Mouse (Mus musculus) stomach, postnatal 0 days (tissue): ENCODE measurements around the gene Ptafr. TPM values are rescaled to one million over a fixed set of nuclear protein-coding genes. Genes with fewer than 3 reads are reported as not detected.

Experiments used
- ATAC-seq: fragments of 200-750 bp; cut with Nextera tagmentation; 2 replicates; pipeline ENCODE4 v1.8.0; 2017; ENCODE audit not compliant: low FRiP score, low TSS enrichment
- DNase-seq: peaks from one replicate; pipeline ENCODE4 v3.0.0-alpha.2; 2016; ENCODE audit warnings: low spot score
- H3K27ac ChIP-seq: fragments of 300-500 bp; sonication (generic); replicated peaks from 2 replicates; pipeline ENCODE4 v1.5.1; 2014; ENCODE audit warnings: mild to moderate bottlenecking, control low read depth
- H3K27me3 ChIP-seq: fragments of 300-500 bp; sonication (generic); 2 replicates; pipeline ENCODE4 v1.6.1; 2014; ENCODE audit warnings: low read length; ENCODE audit not compliant: control insufficient read depth, insufficient read depth
- H3K36me3 ChIP-seq: fragments of 300-500 bp; sonication (generic); 2 replicates; pipeline ENCODE4 v1.6.1; 2014; ENCODE audit warnings: low read length, mixed read lengths; ENCODE audit not compliant: control insufficient read depth, insufficient read depth
- H3K4me1 ChIP-seq: fragments of 300-500 bp; sonication (generic); replicated peaks from 2 replicates; pipeline ENCODE4 v1.6.1; 2014; ENCODE audit warnings: antibody characterized with exemption; ENCODE audit not compliant: control insufficient read depth, insufficient read depth
- H3K4me2 ChIP-seq: fragments of 300-500 bp; sonication (generic); replicated peaks from 2 replicates; pipeline ENCODE4 v1.6.1; 2014; ENCODE audit warnings: low read depth, mild to moderate bottlenecking, control low read depth, moderate library complexity
- H3K4me3 ChIP-seq: fragments of 300-500 bp; sonication (generic); 2 replicates; pipeline ENCODE4 v1.5.1; 2014; ENCODE audit warnings: low read depth, low read length, control low read depth
- H3K9ac ChIP-seq: fragments of 300-500 bp; sonication (generic); 2 replicates; pipeline ENCODE4 v1.6.1; 2014; ENCODE audit warnings: mild to moderate bottlenecking, low read length, control low read depth, mixed read lengths
- H3K9me3 ChIP-seq: fragments of 300-500 bp; sonication (generic); 2 replicates; pipeline ENCODE4 v1.6.1; 2016; ENCODE audit warnings: low read length; ENCODE audit not compliant: control insufficient read depth
- CTCF ChIP-seq: IDR thresholded peaks from 2 replicates; pipeline ENCODE4 v1.5.1; 2016; ENCODE audit warnings: antibody characterized with exemption, low read depth, mild to moderate bottlenecking, moderate library complexity
- EP300 ChIP-seq: optimal IDR thresholded peaks from 2 replicates; pipeline ENCODE3; 2016; ENCODE audit warnings: antibody characterized with exemption
- WGBS: fragments of 180-500 bp; shearing (Covaris S2); extraction: QIAGEN DNeasy Blood & Tissue Kit; methylation state at CpG from one replicate; pipeline ENCODE4 v1.1.7; 2014; 5-methylcytosine and 5-hydroxymethylcytosine counted together
- polyA plus RNA-seq: library from polyadenylated mRNA; unstranded; fragments of >200 nt; fragmentation: Nextera tagmentation; extraction: Ambion mirVana; gene quantifications from 2 replicates; pipeline ENCODE4 v1.2.1, GENCODE M21; 2015

Gene Ptafr
- polyA plus RNA-seq, 1 experiment from 2014 or later = 0.90 TPM

DNA sequence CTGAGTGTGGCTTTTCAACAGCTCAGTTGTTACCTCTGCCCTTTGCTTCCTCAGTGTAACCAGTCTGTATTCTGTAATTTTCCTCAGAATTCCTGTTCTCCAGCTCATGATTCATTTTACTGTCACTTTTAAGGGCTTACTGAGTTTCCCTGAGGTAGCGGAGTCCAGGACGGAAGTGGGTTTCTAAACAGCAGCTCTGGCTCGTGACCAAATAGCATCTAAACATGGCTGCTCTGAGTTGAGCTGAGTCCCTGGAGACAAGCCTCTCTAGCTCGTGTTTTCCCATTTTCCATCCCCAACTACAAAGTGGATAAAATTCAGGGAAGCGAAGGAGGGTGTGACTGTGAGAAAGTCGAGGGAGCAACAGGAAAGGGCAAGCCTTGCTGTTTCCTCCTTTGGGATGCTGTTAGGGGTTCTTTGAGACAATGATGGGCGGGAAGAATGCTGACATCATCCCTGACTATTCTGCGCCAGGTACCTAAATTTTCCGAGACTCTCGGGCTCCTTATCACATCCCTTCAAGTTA lies 55.0 kb downstream of the Ptafr start:
- Histone ChIP-seq H3K4me3 (no peak overlapping the region), H3K4me2 (no peak overlapping the region), H3K4me1 (no peaks in the 10 kb centered on the region), H3K9ac (no peak overlapping the region), H3K36me3 (no peaks in the 10 kb centered on the region), H3K9me3 (no peaks in the 10 kb centered on the region), H3K27me3 (no peaks in the 10 kb centered on the region), H3K27ac (no peak overlapping the region)
- no peak for ATAC-seq
- DNase-seq = no peak
- TF ChIP-seq CTCF = no peak
- no peak for TF ChIP-seq EP300
- 70% methylated on average over 10 of the region's 10 CpGs for WGBS

DNA sequence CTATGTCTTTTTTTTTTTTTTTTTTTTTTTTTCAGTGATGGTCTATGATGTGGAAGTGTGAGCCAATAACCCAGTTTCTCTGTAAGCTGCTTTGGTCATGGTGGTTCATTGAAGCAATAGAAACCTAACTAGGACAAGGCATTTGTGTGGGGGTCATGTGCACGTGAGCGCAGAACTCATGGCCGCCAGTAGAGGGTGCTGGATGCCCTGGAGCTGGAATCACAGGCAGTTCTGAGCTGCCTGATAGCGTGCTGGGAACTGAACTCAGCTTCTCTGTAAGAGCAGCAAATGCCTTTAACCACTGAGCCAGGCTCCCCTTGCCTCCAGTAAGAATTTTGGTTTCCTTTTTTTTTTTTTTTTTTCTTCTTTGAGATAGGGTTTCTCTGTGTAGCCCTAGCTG lies 56.3 kb downstream of the Ptafr start:
- no peak overlapping the region for H3K4me2 ChIP-seq
- H3K27me3 ChIP-seq = no peaks in the 10 kb centered on the region
- no peaks in the 10 kb centered on the region for H3K9me3 ChIP-seq
- no peak overlapping the region for H3K27ac ChIP-seq
- DNase-seq (no peak), ATAC-seq (no peak)
- no peaks in the 10 kb centered on the region for H3K4me1 ChIP-seq
- no peak for TF ChIP-seq EP300
- peak; percentile 24; the same call in 1 of the 2 replicates for TF ChIP-seq CTCF
- no peaks in the 10 kb centered on the region for H3K36me3 ChIP-seq
- H3K9ac ChIP-seq = no peak overlapping the region
- no peak overlapping the region for H3K4me3 ChIP-seq
- 86% methylated on average over 4 of the region's 4 CpGs for WGBS

DNA sequence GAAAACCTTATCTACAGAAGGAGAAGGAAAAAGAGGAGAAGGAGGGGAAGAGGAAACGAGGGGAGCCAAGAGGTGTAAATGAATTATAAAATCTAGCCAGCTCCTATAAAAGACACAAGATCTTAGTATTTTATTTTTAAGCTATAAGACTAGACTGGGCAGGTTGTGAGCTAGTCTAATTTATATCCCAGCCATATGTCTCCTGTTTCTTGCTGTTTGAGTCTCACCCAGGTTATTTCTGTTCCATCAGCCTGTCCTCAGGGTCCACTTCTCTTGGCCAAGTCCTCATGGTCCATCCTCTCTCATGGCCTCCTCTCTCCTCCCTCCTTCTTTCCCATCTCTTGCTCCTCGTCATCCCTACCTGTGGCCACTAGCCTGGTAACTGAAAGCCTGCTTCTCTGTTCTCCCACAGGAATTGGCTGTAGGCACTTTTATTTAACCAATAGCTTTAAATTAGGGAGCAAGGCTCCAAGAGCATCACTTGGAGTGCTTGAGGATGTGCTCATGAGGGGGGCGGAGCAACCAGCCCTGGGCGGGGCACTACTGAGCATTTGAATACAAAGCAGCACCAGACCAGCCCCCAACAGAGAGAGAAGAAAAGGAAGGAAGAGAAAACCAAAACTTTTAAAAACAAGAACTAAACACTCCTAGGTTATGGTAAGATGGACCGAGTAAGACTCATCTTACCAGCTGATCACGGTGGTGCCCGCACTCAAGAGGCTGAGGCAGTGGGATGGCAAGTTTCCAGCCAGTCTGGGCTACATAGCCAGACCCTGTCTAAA lies 57.6 kb downstream of the Ptafr start:
- Histone ChIP-seq H3K9me3 (no peaks in the 10 kb centered on the region), H3K27ac (no peak overlapping the region), H3K4me2 (no peak overlapping the region), H3K4me3 (no peak overlapping the region), H3K9ac (no peak overlapping the region), H3K36me3 (no peaks in the 10 kb centered on the region), H3K4me1 (no peaks in the 10 kb centered on the region), H3K27me3 (no peaks in the 10 kb centered on the region)
- DNase-seq (no peak), ATAC-seq (no peak)
- 67% methylated on average over 7 of the region's 7 CpGs for WGBS
- TF ChIP-seq EP300 = no peak
- no peak for TF ChIP-seq CTCF

DNA sequence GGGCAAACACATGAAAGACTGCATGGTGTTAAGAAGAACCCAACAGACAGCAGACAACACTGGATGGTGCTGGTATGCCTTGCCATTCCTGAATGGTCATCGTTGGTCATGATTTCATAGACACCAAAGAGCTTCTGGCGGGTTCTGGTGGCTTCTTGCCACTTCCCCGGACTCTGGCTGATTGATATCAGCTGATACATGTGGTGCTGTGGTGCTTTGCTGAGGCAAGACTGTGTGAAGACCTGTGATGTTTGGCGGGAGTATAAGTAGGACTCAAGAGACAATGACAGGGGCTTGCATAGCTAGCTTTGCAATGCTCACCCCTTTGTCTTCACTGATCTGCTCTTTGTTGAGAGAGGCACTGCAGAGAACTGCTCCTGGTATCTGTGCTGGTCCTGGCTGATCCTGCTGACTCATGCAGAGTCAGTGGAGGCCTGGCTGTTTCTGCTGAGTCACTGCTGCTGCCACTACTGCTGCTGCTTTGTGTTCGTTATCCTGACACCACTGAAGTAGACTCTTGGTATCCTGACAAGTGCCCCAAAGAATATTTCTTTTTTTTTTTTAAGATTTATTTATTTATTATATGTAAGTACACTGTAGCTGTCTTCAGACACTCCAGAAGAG lies 60.3 kb downstream of the Ptafr start:
- H3K9me3 ChIP-seq = no peaks in the 10 kb centered on the region
- WGBS = 75% methylated on average over 5 of the region's 5 CpGs
- no peaks in the 10 kb centered on the region for H3K27me3 ChIP-seq
- H3K36me3 ChIP-seq = no peaks in the 10 kb centered on the region
- no peak overlapping the region for H3K27ac ChIP-seq
- DNase-seq (no peak), ATAC-seq (peak; percentile 53; the same call in 1 of the 2 replicates)
- H3K4me3 ChIP-seq = no peak overlapping the region
- no peak overlapping the region for H3K4me2 ChIP-seq
- H3K4me1 ChIP-seq = no peaks in the 10 kb centered on the region
- no peak overlapping the region for H3K9ac ChIP-seq
- TF ChIP-seq CTCF (no peak), EP300 (no peak)

DNA sequence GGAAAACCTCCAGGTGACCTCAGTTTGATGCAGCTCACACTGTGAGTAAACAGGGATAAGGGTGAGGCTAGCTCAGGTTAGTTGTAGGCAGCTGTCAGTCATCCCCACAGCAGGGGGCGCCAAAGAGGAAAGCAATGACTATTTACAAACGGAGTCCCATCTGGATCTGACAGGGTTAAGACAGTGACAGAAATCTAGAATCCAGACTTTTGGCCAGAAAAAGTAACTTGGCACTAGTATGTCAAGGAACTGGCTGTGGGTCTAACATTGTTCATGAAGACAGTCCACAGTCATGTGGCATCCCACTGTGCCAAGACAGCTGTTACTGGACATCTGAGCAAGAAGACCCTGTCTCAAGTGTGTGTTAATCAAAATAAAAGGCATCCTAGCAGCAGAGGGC lies 65.0 kb downstream of the Ptafr start:
- peak; percentile 55 for DNase-seq
- WGBS = 6% methylated on average over 2 of the region's 2 CpGs
- no peak overlapping the region for H3K27ac ChIP-seq
- H3K9me3 ChIP-seq = no peaks in the 10 kb centered on the region
- H3K27me3 ChIP-seq = no peaks in the 10 kb centered on the region
- no peaks in the 10 kb centered on the region for H3K36me3 ChIP-seq
- no peak overlapping the region for H3K4me3 ChIP-seq
- ATAC-seq = peak; percentile 42; the same call in 1 of the 2 replicates
- H3K4me2 ChIP-seq = no peak overlapping the region
- no peak for TF ChIP-seq EP300
- TF ChIP-seq CTCF = peak; percentile 70
- H3K9ac ChIP-seq = no peak overlapping the region
- no peaks in the 10 kb centered on the region for H3K4me1 ChIP-seq

Other genes with a start within 250 kb of the Ptafr start
- 45.5 and 45.7 TPM in 2 replicates for gene Trnau1ap, start 234.5 kb upstream of the Ptafr start, polyA plus RNA-seq
- 23.4 and 25.2 TPM in 2 replicates for gene Rcc1, start 210.5 kb upstream of the Ptafr start, polyA plus RNA-seq
- gene Phactr4, start 141.6 kb upstream of the Ptafr start, polyA plus RNA-seq = 17.6 and 20.6 TPM in 2 replicates
- 12.2 and 13.6 TPM in 2 replicates for gene Med18, start 100.1 kb upstream of the Ptafr start, polyA plus RNA-seq
- 7.6 and 8.2 TPM in 2 replicates for gene Sesn2, start 53.6 kb upstream of the Ptafr start, polyA plus RNA-seq
- 1,179 and 1,213 TPM in 2 replicates for gene Atpif1, start 30.4 kb upstream of the Ptafr start, polyA plus RNA-seq
- 103 and 116 TPM in 2 replicates for gene Dnajc8, start 28.5 kb upstream of the Ptafr start, polyA plus RNA-seq
- 9.9 and 10.4 TPM in 2 replicates for gene Eya3, start 74.9 kb downstream of the Ptafr start, polyA plus RNA-seq
- gene Xkr8, start 168.5 kb downstream of the Ptafr start, polyA plus RNA-seq = 1.8 and 2.5 TPM in 2 replicates
- gene Smpdl3b, start 193.2 kb downstream of the Ptafr start, polyA plus RNA-seq = 4.6 and 5.2 TPM in 2 replicates
- 29.8 and 32.1 TPM in 2 replicates for gene Rpa2, start 204.3 kb downstream of the Ptafr start, polyA plus RNA-seq
- 0.72 and 0.79 TPM in 2 replicates for gene Themis2, start 232.3 kb downstream of the Ptafr start, polyA plus RNA-seq